Mouse (Mus musculus) CD8-positive naive resting alpha-beta T cell, adult 57 days (primary cell): ENCODE measurements around the gene Scrn1. TPM values are rescaled to one million over a fixed set of nuclear protein-coding genes. Genes with fewer than 3 reads are reported as not detected.

Experiments used
- total RNA-seq: library from RNA; stranded (reverse); gene quantifications from one replicate; pipeline ENCODE4 v1.2.4, GENCODE M21; 2023

Gene Scrn1
- total RNA-seq, result not detected

DNA sequence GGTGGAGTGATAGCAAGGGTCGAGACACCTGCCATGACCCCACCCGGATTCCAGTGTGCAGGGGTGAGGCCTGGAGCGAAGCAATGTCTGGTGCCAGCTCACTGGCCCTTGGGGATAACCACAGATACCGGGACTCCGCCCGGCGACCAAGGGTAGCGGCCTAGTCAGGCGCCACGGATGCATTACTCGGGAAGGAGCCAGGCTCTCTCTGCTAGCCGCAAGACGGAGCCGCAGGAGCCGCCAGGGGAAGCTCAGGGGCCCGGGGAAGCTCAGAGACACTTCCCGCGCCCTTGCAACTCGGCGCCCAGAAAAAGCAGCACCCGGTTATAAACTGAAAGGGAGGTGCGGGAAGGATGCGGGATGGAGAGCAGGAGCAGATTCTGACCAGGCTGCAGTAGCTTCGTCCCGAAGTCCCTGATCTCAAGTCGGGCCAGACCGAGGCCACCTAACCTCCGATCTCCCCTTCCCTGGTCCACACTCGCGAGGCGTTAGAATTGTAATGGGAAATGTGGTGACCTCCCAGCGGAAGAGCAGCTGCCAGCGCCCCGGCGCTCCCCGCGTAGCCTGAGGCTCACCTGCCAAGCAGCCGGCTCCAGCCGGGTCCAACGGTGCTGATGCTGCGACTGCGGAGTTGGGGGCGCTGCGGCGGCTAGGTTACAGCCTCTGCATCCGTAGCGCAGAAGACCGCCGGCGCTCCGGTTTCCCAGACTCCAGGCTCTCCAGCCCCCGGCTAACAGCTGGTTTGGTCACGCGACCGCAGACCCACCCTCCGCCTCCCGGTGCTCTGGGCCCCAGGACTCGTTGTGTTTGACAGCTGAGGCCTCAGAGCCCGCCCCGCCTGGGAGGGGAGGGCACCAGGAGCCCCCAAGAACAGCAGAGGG is at the start of gene Scrn1:
Gene Scrn1, minus strand, starts transcription at position 825 of the 881 bp plus-strand sequence.

DNA sequence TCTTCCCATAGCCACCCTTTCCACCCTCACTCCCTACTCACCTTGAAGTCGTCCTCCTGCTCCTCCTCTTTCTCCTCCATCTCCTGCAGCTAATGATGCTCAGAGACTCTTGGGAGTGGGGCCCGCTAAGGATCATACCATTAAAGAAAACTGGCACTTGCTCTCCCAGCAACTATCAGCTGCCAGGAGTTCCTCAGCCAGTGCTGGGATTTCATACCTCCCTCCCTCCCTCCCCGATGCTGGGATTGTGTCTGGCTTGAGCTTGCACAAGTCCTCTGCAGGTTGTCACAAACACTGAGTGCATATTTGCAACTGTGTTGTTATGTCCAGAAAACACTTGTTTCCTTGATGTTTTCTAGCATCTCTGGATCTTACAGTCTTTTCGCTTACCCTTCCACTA is 30.9 kb upstream of the Scrn1 start, which contains the start of gene Fkbp14:
Gene Fkbp14, minus strand, starts transcription at position 101 of the 400 bp plus-strand sequence.

DNA sequence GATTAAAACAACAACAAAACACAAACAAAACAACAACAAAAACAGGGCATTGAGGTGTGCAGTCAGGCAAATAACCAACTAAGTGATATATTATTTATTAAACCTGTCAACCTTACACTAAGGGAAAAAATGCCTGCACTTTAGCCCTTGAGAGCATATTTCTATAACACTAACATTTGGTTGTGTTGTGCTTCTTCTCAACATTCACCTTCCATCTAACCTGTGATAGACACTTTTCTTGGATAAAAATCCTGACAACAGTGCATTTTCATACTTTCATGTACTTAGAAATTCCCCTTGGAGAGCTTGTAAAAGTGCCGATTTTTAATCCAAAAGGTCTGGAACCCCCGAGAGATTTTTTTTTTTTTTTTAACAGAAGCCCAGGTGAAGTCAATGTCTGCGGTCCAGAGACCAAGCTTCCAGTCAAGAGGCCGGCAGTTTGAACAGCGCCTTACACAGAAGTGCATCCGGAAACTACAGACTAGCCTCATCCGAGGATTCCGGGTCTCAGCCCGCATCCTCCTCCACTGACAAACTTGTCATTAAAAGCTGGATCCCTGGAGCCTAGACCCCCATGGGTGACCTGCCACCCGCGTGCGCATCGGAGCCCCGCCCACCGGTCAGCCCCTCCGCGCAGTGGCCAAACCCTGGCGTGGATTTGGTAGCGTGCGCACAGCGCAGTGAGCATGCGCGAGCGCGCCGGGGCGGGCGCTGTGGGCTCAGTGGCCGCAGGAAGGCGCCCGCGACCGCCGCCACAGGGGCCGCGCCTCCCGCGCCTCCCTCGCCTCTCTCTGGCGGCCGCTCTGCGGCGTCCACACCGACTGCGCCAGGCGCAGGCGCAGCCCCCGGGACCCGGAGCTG is 28.4 kb upstream of the Scrn1 start, which contains the start of gene Plekha8:
Gene Plekha8, plus strand, starts transcription at position 643 of the 861 bp plus-strand sequence.

Other genes starting within 250 kb of the Scrn1 start
- gene Prr15, start 240.7 kb downstream of the Scrn1 start, total RNA-seq, result 0.24 TPM
- gene Wipf3, start 136.9 kb downstream of the Scrn1 start, total RNA-seq, result not detected
- 9.3 TPM for gene Plekha8, start 28.6 kb upstream of the Scrn1 start, total RNA-seq
- 0.61 TPM for gene Fkbp14, start 30.8 kb upstream of the Scrn1 start, total RNA-seq
- gene Mturn, start 115.1 kb upstream of the Scrn1 start, total RNA-seq, result 32.6 TPM